Mouse (Mus musculus): Measurements from ENCODE around the gene Rbm20.

GRCm38 (mm10) chr19:53653624-53654467 is 23.3 kb upstream of the Rbm20 start:
- TF ChIP-seq CTCF (IDR thresholded peaks at IDR 0.05; ENCODE audit: insufficient read depth, low read depth, low read length) (no peak), POLR2A (IDR thresholded peaks at IDR 0.05; ENCODE audit: insufficient read depth, low read depth, low read length) (no peak)
